Comparison of ENCODE assay signal across 28 mouse cellular contexts in the genomic region with DNA sequence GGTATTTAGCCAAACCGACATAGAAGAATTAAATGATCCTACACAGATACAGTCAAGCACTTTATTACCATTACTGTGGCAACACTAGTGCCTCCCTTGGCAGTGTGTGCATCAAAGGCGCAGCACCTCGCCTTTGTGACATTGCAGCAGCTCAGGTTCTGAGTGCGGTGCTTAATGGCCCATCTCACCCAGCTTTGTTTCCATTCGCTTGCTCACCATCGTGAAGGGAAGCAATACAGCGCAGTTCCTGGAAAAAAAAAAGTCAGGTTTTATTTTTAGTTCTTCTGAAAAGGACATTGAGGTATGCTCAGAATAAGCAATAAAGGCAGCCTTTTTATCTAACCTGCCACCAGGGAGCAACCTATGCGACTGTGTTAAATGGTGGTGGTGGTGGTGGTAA. TPM values are rescaled to one million over a fixed set of nuclear protein-coding genes. Genes with fewer than 3 reads are reported as not detected.
A peak's percentile ranks its signal among the peaks of the same experiment; 100 is the strongest.
DNase-seq lines count a peak whose midpoint lies in the region; ATAC-seq and TF ChIP-seq lines count a peak whose summit lies in the region.
"Had no signal": no experiment of that assay in that cellular context is flagged by ENCODE, and none has a peak within 500 bp of the region (broad histone marks: within the 10 kb centered on the region; RNA-seq: fewer than 3 reads in every experiment).

No protein-coding gene starts in this region.

- TF ChIP-seq CTCF in spleen, adult 2 months (IDR thresholded peaks at IDR 0.05; ENCODE audit: extremely low read depth, insufficient read depth, insufficient read length, insufficient replicate concordance) = no peak
- no peak for TF ChIP-seq CTCF in CH12.LX (conservative IDR thresholded peaks at IDR 0.05 in 1 of 2, IDR thresholded peaks at IDR 0.05 in 1 of 2; ENCODE audit: low read depth in 2 of 2, low read length in 2 of 2)

- dilution Hi-C loops in CH12.LX (cut with MboI; ENCODE audit: extremely low pct_ligation_motif_present, extremely low pct_unique_long_range_greater_than_20kb, low sequenced_read_pairs) = no loop called here

- DNase-seq in kidney, postnatal 36 days = no peak
- DNase-seq in spleen, adult 2 months (ENCODE audit: low read depth in 1 of 2, low spot score in 2 of 2) = peak; percentile 29 to 54
- DNase-seq in spleen, postnatal 4 days (ENCODE audit: low spot score in 2 of 2) = no peak
- peak; percentile 85 for DNase-seq in CH12.LX (ENCODE audit: extremely low read depth)
- peak; percentile 73 for DNase-seq in splenic B cell, adult 2 months (ENCODE audit: low read depth, low spot score)
- no peak for DNase-seq in midbrain, embryonic 14.5 days
- no peak for DNase-seq in left cerebral cortex, adult 11 months (ENCODE audit: low spot score)
- DNase-seq: adrenal gland, postnatal 10 days; adrenal gland, postnatal 36 days; cerebellum, adult 11 months; cerebellum, adult 2 months; cerebellum, postnatal 10 days; cerebellum, postnatal 36 days; embryo, embryonic 11 days; gastrocnemius, postnatal 25 days; heart, adult 18-20 months; heart, postnatal 10 days; heart, postnatal 36 days had no signal

- ATAC-seq in kidney, embryonic 15.5 days (replicated peaks; ENCODE audit: low FRiP score) = peak; percentile 69
- no peak for ATAC-seq in midbrain, embryonic 14.5 days (ENCODE audit: low FRiP score, low TSS enrichment)
- ATAC-seq: forebrain, embryonic 15.5 days; hindbrain, postnatal 0 days had no signal

- no peak overlapping the region for H3K4me3 ChIP-seq in kidney, embryonic 15.5 days (replicated peaks)
- H3K4me3 ChIP-seq in spleen, adult 2 months (ENCODE audit: extremely low read depth, insufficient read depth, insufficient read length) = no peak overlapping the region
- H3K4me3 ChIP-seq in CH12.LX (replicated peaks in 1 of 3; ENCODE audit: low read depth in 2 of 3, low read length in 2 of 3, poor library complexity in 1 of 3) = no peak overlapping the region
- H3K4me3 ChIP-seq in midbrain, embryonic 14.5 days (replicated peaks; ENCODE audit: low read depth, low read length) = no peak overlapping the region
- H3K4me3 ChIP-seq: embryonic facial prominence, embryonic 10.5 days; embryonic facial prominence, embryonic 13.5 days; erythroblast, embryonic 14.5 days; forebrain, embryonic 12.5 days; forebrain, embryonic 15.5 days; heart, embryonic 12.5 days; heart, embryonic 15.5 days had no signal

- TF ChIP-seq POLR2A in spleen, adult 2 months (IDR thresholded peaks at IDR 0.05; ENCODE audit: low read depth, low read length) = no peak
- TF ChIP-seq POLR2A in CH12.LX (IDR thresholded peaks at IDR 0.05; ENCODE audit: low read depth, low read length) = no peak

- no peaks in the 10 kb centered on the region for H3K4me1 ChIP-seq in kidney, embryonic 15.5 days
- H3K4me1 ChIP-seq in spleen, adult 2 months (ENCODE audit: control insufficient read depth, insufficient read depth, insufficient read length) = peaks cover 7% of the 10 kb centered on the region
- peaks cover 14 to 40% of the 10 kb centered on the region in 2 experiments for H3K4me1 ChIP-seq in CH12.LX (ENCODE audit: control insufficient read depth in 1 of 2, insufficient read depth in 2 of 2)
- H3K4me1 ChIP-seq in midbrain, embryonic 14.5 days (ENCODE audit: control insufficient read depth, insufficient read depth, low read length) = no peaks in the 10 kb centered on the region
- H3K4me1 ChIP-seq: embryonic facial prominence, embryonic 10.5 days; embryonic facial prominence, embryonic 13.5 days; forebrain, embryonic 12.5 days; forebrain, embryonic 15.5 days; heart, embryonic 15.5 days had no signal

- in situ Hi-C loops in CH12.LX (cut with MboI; ENCODE audit: low pct_ligation_motif_present, low pct_unique_long_range_greater_than_20kb, low sequenced_read_pairs) = no loop called here

- peak; percentile 72 for TF ChIP-seq EP300 in CH12.LX (IDR thresholded peaks at IDR 0.05; ENCODE audit: low read length)

- H3K27ac ChIP-seq in kidney, embryonic 15.5 days = 0 out of 2 replicates have a peak overlapping the region, but pooled peaks have one; percentile 20
- H3K27ac ChIP-seq in spleen, adult 2 months (ENCODE audit: insufficient read depth, low read length) = no peak overlapping the region
- H3K27ac ChIP-seq in CH12.LX (ENCODE audit: insufficient read depth, low read depth) = no peak overlapping the region
- H3K27ac ChIP-seq in midbrain, embryonic 14.5 days (replicated peaks; ENCODE audit: low read depth, low read length) = no peak overlapping the region
- H3K27ac ChIP-seq: embryonic facial prominence, embryonic 10.5 days; embryonic facial prominence, embryonic 13.5 days; forebrain, embryonic 12.5 days; forebrain, embryonic 15.5 days; heart, embryonic 15.5 days; hindbrain, embryonic 14.5 days; hindbrain, postnatal 0 days had no signal

- 62% methylated on average over 8 of the region's 8 CpGs for WGBS in kidney, embryonic 15.5 days
- 60% methylated on average over 8 of the region's 8 CpGs for WGBS in spleen, adult 2 months
- 94% methylated on average over 8 of the region's 8 CpGs for WGBS in midbrain, embryonic 14.5 days

- H3K9me3 ChIP-seq in kidney, embryonic 15.5 days (replicated peaks) = peaks cover 4% of the 10 kb centered on the region; the same call in 1 of the 2 replicates
- H3K9me3 ChIP-seq in CH12.LX (replicated peaks; ENCODE audit: low read length) = peaks cover 15% of the 10 kb centered on the region
- no peaks in the 10 kb centered on the region for H3K9me3 ChIP-seq in midbrain, embryonic 14.5 days (ENCODE audit: control insufficient read depth, low read length)
- H3K9me3 ChIP-seq: embryonic facial prominence, embryonic 13.5 days; forebrain, embryonic 15.5 days; heart, embryonic 15.5 days had no signal

- no peaks in the 10 kb centered on the region for H3K36me3 ChIP-seq in kidney, embryonic 15.5 days
- no peaks in the 10 kb centered on the region for H3K36me3 ChIP-seq in spleen, adult 2 months (ENCODE audit: control insufficient read depth, insufficient read depth, low read length)
- H3K36me3 ChIP-seq in CH12.LX (replicated peaks in 1 of 2; ENCODE audit: control insufficient read depth in 1 of 2, insufficient read depth in 1 of 2, low read length in 1 of 2) = no peaks in the 10 kb centered on the region
- H3K36me3 ChIP-seq in splenic B cell, adult 2 months (ENCODE audit: control insufficient read depth, insufficient read depth, low read length, poor library complexity, severe bottlenecking) = no peaks in the 10 kb centered on the region
- no peaks in the 10 kb centered on the region for H3K36me3 ChIP-seq in midbrain, embryonic 14.5 days (ENCODE audit: control insufficient read depth, insufficient read depth, low read length)
- H3K36me3 ChIP-seq: embryonic facial prominence, embryonic 10.5 days; embryonic facial prominence, embryonic 13.5 days; forebrain, embryonic 12.5 days; forebrain, embryonic 15.5 days; heart, embryonic 12.5 days; heart, embryonic 15.5 days had no signal

- no peaks in the 10 kb centered on the region for H3K79me2 ChIP-seq in CH12.LX (replicated peaks; ENCODE audit: control insufficient read depth, extremely low read depth, insufficient read depth, poor library complexity, severe bottlenecking)

- no peak overlapping the region for H3K4me2 ChIP-seq in kidney, embryonic 15.5 days
- H3K4me2 ChIP-seq in CH12.LX (ENCODE audit: insufficient read depth, low read depth, poor library complexity, severe bottlenecking) = no peak overlapping the region
- no peak overlapping the region for H3K4me2 ChIP-seq in midbrain, embryonic 14.5 days (ENCODE audit: low read length)
- H3K4me2 ChIP-seq: embryonic facial prominence, embryonic 13.5 days; forebrain, embryonic 12.5 days; forebrain, embryonic 15.5 days; heart, embryonic 12.5 days; heart, embryonic 15.5 days; hindbrain, embryonic 14.5 days had no signal

- no peaks in the 10 kb centered on the region for H3K27me3 ChIP-seq in kidney, embryonic 15.5 days
- H3K27me3 ChIP-seq in spleen, adult 2 months (ENCODE audit: control insufficient read depth, insufficient read depth, low read length) = no peaks in the 10 kb centered on the region
- H3K27me3 ChIP-seq in CH12.LX (replicated peaks) = no peaks in the 10 kb centered on the region
- H3K27me3 ChIP-seq in splenic B cell, adult 2 months (ENCODE audit: control insufficient read depth, insufficient read depth, low read length, poor library complexity, severe bottlenecking) = no peaks in the 10 kb centered on the region
- H3K27me3 ChIP-seq in midbrain, embryonic 14.5 days (ENCODE audit: control insufficient read depth, insufficient read depth, low read length) = no peaks in the 10 kb centered on the region
- H3K27me3 ChIP-seq: embryonic facial prominence, embryonic 13.5 days; forebrain, embryonic 12.5 days; forebrain, embryonic 15.5 days; heart, embryonic 12.5 days; heart, embryonic 15.5 days had no signal

- no peak overlapping the region for H3K9ac ChIP-seq in kidney, embryonic 15.5 days
- no peak overlapping the region for H3K9ac ChIP-seq in CH12.LX (ENCODE audit: insufficient read depth, low read depth)
- no peak overlapping the region for H3K9ac ChIP-seq in midbrain, embryonic 14.5 days (replicated peaks; ENCODE audit: low read length)
- H3K9ac ChIP-seq: embryonic facial prominence, embryonic 13.5 days; forebrain, embryonic 12.5 days; forebrain, embryonic 15.5 days; heart, embryonic 12.5 days; heart, embryonic 15.5 days; hindbrain, embryonic 14.5 days had no signal

- TF ChIP-seq RAD21 in CH12.LX (IDR thresholded peaks at IDR 0.05; ENCODE audit: low read depth, low read length) = no peak

TF ChIP-seq in CH12.LX, 34 proteins besides CTCF, POLR2A, EP300 and RAD21 (continues in another document):
- TF ChIP-seq JUN (IDR thresholded peaks at IDR 0.05; ENCODE audit: insufficient read depth, low read depth, low read length) = peak; percentile 81

RNA-seq across cellular contexts. Expression of a gene that starts 33.9 kb away (rescaled TPM):
- polyA plus RNA-seq in kidney, embryonic 15.5 days (2015; fragmentation: Nextera tagmentation; extraction: Ambion mirVana) = 5.3 and 8.6 TPM in 2 replicates
- polyA plus RNA-seq in spleen, adult 2 months (2012; rRNA removed) = 0.42 and 0.48 TPM in 2 replicates
- total RNA-seq in CH12.LX (2012; rRNA removed) (18.2 and 23.1 TPM in 2 replicates), CH12.LX (2014; rRNA removed) (15.5 and 18.6 TPM in 2 replicates)
- polyA plus RNA-seq in CH12.LX (2012; ENCODE audit: insufficient read length, low read depth) = 55.8 and 64.4 TPM in 2 replicates
- polyA plus RNA-seq in midbrain, embryonic 14.5 days (2014; fragmentation: Nextera tagmentation; extraction: Ambion mirVana) = 14.4 and 15.6 TPM in 2 replicates
- polyA plus RNA-seq: erythroblast, embryonic 14.5 days had no signal

RNA-seq across cellular contexts. Expression of a gene that starts 39.3 kb away (rescaled TPM):
- polyA plus RNA-seq in kidney, embryonic 15.5 days (2015; fragmentation: Nextera tagmentation; extraction: Ambion mirVana) = 88.9 and 89.2 TPM in 2 replicates
- polyA plus RNA-seq in spleen, adult 2 months (2012; rRNA removed) = 55.8 and 58.5 TPM in 2 replicates
- total RNA-seq in CH12.LX (2012; rRNA removed) (97.9 and 99.1 TPM in 2 replicates), CH12.LX (2014; rRNA removed) (215 and 227 TPM in 2 replicates)
- 84.7 and 97.4 TPM in 2 replicates for polyA plus RNA-seq in CH12.LX (2012; ENCODE audit: insufficient read length, low read depth)
- 147 and 201 TPM in 2 replicates for polyA plus RNA-seq in midbrain, embryonic 14.5 days (2014; fragmentation: Nextera tagmentation; extraction: Ambion mirVana)

RNA-seq across cellular contexts. Expression of a gene that starts 39.4 kb away (rescaled TPM):
- 683 and 778 TPM in 2 replicates for polyA plus RNA-seq in kidney, embryonic 15.5 days (2015; fragmentation: Nextera tagmentation; extraction: Ambion mirVana)
- polyA plus RNA-seq in spleen, adult 2 months (2012; rRNA removed) = 164 and 168 TPM in 2 replicates
- total RNA-seq in CH12.LX (2012; rRNA removed) (1,034 and 1,097 TPM in 2 replicates), CH12.LX (2014; rRNA removed) (1,162 and 1,228 TPM in 2 replicates)
- polyA plus RNA-seq in CH12.LX (2012; ENCODE audit: insufficient read length, low read depth) = 854 and 997 TPM in 2 replicates
- 751 and 917 TPM in 2 replicates for polyA plus RNA-seq in midbrain, embryonic 14.5 days (2014; fragmentation: Nextera tagmentation; extraction: Ambion mirVana)

Comparison
In these comparisons a context has a peak if more than half of its experiments do, and no peak if none do; other contexts are left out.
1. DNase-seq: peak in spleen, adult 2 months (2 of 2), CH12.LX (single experiment) and splenic B cell, adult 2 months (single experiment); none in kidney, postnatal 36 days (0 of 2), spleen, postnatal 4 days (0 of 2), midbrain, embryonic 14.5 days (single experiment) and left cerebral cortex, adult 11 months (single experiment).